Mouse (Mus musculus): ENCODE results near the gene Slc25a11.

Slc25a11 gene

DNA sequence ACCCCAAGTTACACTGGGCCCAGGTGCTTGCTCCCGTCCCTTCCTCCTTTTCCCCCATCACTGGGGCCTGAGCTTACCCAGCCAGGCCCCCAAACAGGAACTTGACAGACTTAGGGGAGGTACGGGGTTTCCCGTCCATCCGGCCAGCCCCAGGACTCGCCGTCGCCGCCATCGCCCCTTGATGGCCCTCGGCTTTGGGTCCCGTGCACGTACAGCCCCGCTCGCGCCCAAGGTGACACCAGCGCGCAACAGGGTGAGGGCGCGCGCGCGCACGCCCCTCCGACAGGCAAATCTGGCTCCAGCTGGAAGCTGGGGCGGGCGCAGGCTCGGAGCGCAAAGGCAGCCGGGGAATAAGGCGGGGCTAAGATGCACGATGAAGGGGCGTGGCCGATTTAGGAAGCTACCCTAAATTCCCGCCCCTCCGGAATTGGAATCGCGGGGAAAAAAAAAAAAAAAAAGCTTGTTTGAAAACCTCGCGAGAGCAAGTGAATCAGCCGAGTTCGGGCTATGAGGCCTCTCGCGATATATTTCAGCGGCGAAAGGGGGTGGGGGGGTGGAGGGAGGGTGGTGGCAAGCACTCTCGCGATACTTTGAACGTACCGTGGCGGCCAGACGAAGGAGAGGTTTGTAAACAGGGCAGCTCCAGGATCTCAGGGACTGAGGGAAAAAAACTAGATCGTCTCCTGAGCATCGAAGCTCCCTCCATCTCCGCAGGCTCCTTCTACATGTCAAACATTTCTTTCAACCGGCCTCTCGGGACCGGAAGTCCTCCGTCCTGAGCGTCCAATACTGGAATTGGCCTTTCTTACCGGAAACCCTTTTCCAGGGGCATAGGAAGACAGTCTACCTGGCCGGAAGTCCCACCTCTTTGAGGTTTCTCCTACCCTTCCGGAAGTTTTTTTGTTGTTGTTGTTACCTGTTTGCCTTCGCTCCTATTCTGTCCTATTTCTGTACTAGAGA, at the start of gene Slc25a11, which contains the start of gene Rnf167:
Gene Slc25a11, minus strand, starts transcription at position 789 of the 960 bp plus-strand sequence.
Gene Rnf167, plus strand, starts transcription at position 545 of the 960 bp plus-strand sequence.
- peak; percentile 89 to 95 for DNase-seq (ENCODE audit: low read depth in 2 of 2, low spot score in 2 of 2)

DNA sequence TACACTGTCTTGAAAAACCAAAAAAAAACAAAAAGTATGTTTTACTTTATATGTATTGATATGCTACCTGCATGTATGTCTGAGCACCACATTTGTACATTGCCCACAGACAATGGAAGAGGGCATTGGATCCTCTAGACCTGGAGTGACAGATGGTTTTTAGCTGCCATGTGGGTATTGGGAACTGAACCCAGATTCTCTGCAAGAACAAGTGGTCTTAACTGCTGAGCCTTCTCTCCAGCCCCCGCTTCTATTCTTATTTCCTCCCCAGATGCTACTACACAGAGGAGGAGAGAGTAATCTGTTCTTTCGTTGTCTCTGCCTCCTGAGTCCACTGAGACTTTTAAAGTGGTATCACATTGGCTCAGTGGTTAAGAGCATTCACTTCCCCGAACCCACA, 46.2 kb upstream of the Slc25a11 start:
- no peak for DNase-seq (ENCODE audit: low read depth in 2 of 2, low spot score in 2 of 2)

DNA sequence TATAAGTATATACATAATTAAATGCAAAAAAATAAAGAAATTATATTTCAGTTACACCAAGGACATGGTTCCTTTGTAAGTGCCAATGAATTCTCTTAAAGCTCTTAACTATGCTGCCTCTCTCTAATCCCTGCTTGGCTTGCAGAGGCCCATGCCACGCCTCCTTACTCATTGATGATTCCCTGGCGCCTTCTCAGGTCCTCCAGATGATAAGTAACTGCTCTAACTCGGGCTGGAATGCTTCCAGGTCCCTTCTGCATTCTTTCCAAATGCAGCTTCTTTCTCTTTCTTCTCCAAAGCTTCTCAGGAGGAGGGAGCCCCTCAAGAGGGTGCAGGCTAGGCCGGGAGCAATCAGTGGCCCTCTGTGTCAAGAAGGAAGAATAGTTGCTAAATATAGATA, 42.3 kb upstream of the Slc25a11 start:
- DNase-seq (ENCODE audit: low read depth in 2 of 2, low spot score in 2 of 2) = no peak

DNA sequence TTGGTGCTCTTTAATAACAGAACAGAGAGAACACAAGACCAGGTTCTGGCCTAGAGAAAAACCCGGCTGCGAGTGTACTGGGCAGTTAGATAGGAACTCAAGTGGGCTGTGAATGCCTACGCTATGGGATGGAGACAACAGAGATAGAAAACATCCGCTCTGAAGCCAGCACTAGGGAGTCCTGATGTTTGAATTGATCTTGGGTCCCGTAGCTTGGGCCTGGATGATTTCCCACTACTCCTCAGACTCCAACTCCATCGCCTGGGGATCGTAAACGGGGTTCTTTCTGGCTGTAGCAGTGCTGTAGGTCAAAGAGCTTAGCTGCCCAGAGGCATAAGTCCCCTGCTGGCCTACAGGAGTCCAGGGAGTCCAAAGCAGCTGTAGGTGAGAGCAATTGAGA, 41.1 kb upstream of the Slc25a11 start:
- DNase-seq (ENCODE audit: low read depth in 2 of 2, low spot score in 2 of 2) = no peak

DNA sequence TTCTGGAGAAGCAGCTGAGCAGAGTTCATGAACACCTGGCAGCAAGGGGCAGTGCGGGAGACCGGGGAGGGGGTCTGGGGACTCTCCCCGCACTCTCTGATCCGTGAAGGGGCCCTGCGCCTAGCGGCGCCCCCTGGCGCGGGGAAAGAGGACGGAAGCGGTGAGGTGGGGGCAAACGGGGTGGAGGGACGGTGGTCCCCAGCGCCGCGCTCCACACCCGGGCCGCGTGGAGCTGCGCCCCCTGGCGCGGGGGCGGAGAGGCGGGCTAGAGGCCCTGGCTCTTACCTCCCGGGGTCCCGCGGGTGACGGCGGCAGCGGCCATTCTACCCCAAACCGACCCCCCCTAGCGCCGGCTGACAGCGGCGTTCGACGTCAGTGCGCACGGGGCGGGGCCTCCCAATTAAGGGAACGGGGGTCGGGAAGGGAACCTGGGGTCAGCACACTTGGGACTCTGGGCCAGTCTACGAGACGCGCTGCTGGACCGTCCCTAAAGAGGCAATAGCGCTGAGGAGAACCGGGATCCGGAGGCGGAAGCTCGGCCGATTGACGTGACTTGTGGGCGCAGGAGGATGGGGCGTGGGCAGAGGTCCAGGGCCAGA, 40.4 kb upstream of the Slc25a11 start, which contains the start of gene Camta2:
Gene Camta2, minus strand, starts transcription at position 505 of the 599 bp plus-strand sequence.
- peak; percentile 76 to 80 for DNase-seq (ENCODE audit: low read depth in 2 of 2, low spot score in 2 of 2)

DNA sequence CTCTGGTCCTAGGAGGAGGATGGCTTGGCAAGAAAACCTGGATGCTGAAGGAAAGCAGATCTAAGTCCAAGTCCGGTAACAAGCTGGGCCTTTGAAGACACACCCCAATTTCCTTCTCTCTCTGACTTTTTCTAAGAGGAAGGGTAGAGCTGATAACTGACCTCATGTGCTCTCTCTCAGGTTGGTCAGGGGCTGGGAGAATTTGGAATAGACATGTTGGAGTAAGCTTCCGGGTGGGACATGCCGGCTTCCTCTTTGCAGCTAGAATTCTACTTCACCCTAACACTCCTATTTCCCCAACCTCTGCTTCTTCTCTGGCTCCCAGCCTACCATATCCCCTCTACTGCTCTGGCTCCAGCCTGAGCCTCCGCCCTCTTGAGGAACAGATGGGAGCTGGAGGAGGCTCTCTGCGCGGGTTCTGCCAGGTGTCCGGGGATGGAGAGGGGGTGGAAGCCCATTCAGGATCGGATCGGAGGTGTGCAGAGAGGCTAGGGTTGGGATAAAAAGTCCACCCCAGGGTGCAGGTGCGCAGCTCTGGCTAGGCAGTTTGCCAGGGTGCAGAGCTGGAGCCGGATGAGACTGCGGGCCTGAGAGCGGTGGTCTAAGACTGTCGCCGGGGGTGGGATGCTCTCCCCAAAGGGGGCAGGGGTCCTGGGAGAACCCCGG, 39.8 kb upstream of the Slc25a11 start:
- no peak for DNase-seq (ENCODE audit: low read depth in 2 of 2, low spot score in 2 of 2)

DNA sequence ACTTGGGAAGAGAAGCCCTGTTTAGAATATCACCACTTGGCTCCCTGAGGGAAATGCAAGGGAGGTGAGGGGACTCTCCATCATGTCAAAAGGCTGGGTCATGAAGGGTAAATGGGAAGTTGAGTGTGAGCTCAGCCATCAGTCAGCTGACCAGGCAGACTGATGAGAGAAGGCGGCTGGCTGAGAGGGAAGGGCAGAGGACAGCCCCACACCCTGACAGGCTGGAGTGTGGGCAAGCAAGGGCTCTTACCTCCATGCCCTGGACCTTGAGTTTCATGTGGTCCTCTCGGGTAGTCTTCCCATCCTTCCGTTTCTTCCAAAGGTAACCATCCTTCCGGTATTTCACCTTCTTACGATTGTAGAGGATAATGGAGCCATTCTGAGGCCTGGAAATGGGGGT, 36.4 kb upstream of the Slc25a11 start:
- no peak for DNase-seq (ENCODE audit: low read depth in 2 of 2, low spot score in 2 of 2)

DNA sequence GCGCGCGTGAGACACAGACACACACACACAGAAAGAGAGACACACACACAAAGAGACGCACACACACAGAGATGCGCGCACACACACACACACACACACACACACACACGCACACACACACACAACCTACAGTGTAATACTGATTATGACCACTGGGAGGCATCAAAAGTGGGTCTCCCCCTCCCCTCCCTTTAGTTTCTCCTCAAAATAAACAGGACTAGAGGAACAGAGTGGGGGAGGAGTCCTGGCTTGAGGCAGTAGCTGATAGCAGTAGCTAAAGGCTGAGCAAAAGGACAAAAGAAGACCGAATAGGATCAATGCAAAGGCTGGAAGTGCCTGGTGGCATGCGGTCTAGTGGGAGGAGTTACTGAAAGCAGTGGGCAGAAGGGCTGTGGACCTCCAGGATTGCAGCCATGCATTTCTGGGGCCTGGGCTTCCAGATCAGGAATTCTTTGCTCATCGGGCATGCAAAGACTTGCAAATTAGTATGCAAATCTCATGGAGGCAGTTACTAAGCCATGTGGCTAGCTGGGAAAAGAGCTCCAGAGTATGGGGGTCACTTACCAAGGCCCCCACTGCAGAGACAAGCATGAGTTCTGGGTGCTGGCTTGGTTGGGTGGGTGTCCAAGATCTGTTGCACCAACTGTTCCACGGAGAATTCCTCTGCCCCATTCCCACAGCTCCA, 34.8 kb upstream of the Slc25a11 start:
- DNase-seq (ENCODE audit: low read depth in 2 of 2, low spot score in 2 of 2) = peak; percentile 19 to 34

DNA sequence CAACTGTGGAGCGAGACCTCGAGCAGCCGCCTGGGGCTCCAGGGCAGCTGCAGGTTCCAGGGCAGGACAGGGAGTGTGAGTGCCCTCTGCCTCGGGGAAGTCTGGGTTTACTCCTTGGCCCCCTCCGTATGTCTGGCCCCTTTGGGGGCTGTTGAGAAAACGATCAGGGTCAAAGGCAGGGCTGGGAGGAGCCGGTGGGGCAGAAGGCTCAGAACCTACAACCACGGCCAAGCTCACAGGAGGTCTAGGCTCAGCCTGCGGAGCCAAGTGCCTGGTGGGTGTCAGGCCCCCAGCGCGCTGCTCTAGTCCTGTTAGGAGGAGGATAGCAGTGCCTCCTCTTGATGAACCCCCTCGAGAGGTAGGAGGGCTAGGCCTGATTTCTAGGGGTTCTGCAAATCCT, 33.9 kb upstream of the Slc25a11 start:
- DNase-seq (ENCODE audit: low read depth in 2 of 2, low spot score in 2 of 2) = no peak

DNA sequence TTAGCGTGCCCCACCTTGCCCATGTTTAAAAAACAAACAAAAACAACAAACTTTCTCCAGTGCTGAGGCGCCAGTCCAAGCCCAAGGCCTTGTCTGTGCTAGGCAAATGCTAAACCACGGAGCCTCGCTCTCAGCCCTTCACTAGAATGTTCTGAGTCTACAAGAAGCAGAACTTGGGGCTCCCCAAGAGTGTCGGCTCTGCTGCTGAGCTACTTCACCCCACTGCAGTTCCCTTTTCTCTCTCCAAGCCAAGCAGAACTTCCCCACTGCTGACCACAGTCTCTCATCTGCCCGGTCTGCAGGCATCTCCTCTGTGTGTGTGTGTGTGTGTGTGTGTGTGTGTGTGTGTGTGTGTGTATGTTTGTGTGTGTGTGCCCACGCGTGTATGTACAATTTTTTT, 32.6 kb upstream of the Slc25a11 start:
- no peak for DNase-seq (ENCODE audit: low read depth in 2 of 2, low spot score in 2 of 2)

DNA sequence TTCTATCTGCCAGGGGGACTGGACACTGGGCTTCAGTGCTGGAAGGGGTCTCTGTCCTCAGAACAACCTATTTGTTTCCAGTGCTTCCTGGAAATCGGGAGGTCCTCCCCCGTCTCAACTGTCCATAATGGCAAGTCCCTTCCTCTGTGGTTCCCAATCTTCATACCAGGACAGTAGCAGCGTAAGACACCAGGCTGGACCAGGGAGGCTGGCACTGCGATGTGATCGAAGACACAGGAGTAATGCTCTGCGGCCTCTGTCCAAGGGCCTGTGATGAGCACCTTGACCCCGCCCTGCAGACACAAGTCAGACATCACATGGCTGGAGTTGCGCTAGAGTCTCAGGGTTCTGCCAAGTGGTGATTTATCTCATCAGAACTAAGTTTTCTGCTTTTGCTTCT, 32.1 kb upstream of the Slc25a11 start:
- no peak for DNase-seq (ENCODE audit: low read depth in 2 of 2, low spot score in 2 of 2)

DNA sequence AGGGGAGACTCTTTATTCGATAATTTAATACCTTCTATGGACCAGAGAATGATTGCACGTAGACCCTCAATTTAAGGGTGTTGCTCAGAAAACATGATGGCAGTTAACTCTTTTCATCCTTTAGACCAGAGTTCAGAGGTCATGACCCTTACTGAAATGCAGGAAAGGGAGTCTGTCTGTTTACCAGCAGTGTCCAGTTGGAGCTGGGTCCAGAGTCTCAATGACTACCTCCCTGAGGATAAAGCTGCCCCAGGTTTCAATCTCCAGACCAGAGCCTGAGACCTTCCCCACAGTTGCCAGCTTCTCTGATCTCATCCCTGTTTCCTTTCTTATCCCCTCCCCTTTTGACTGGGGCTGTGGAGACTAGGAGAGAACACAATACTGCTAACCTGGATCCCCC, 31.3 kb upstream of the Slc25a11 start:
- no peak for DNase-seq (ENCODE audit: low read depth in 2 of 2, low spot score in 2 of 2)

DNA sequence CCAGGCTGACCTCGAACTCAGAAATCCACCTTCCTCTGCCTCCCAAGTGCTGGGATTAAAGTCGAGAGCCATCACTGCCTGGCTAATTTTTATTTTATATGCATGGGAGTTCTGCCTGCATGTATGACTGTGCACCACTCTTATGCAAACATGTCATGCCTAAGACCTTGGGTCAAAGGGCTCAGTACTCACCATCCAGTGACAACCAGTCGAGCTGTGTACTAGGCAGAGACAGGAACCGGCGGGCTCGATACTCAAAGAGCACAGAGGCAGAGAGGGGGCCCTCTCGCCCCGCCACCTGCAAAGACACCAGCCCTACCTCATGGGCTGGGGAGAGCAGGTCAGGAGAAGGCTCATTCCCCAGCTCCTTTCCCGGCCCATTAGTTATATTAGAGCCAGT, 30.8 kb upstream of the Slc25a11 start:
- no peak for DNase-seq (ENCODE audit: low read depth in 2 of 2, low spot score in 2 of 2)

DNA sequence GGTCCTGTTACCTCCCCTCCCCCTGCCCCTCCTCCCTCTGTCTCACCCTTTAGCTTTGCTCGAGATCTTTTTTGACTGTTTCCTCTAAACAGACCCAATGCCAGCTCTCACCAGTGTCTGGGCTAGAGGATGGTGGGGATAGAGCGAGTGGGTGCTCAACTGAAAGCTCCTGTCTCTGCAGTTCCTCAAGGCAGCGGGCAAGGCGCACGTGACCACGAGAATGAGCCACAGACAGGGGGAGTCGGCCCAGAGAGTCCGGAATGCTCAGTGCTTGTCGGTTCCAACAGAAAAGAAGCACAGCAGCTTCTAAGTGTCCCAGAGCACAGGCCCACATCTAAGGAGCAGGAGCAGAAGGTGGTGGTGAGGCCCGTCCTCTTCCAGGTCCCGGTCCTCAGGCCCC, 27.2 kb upstream of the Slc25a11 start:
- no peak for DNase-seq (ENCODE audit: low read depth in 2 of 2, low spot score in 2 of 2)

DNA sequence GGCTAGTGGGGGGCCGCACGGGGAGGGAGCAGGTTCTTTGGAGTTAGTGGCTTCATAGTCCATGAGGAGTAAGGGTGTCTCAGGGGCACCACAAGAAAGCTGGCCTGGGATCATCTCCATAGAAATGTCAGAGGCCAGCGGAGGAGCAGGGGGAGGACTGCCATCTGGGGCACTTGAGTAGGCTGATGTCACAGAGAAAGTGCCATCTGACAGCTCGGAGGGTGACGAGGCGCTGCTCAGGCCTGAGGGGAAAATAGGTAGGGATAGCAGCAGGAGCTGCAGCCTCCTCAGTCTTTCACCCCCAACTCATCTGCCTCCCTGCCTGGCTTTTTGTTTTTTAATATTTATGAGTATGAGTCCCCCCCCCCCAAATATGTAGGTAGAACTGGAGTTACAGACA, 26.7 kb upstream of the Slc25a11 start:
- DNase-seq (ENCODE audit: low read depth in 2 of 2, low spot score in 2 of 2) = no peak

DNA sequence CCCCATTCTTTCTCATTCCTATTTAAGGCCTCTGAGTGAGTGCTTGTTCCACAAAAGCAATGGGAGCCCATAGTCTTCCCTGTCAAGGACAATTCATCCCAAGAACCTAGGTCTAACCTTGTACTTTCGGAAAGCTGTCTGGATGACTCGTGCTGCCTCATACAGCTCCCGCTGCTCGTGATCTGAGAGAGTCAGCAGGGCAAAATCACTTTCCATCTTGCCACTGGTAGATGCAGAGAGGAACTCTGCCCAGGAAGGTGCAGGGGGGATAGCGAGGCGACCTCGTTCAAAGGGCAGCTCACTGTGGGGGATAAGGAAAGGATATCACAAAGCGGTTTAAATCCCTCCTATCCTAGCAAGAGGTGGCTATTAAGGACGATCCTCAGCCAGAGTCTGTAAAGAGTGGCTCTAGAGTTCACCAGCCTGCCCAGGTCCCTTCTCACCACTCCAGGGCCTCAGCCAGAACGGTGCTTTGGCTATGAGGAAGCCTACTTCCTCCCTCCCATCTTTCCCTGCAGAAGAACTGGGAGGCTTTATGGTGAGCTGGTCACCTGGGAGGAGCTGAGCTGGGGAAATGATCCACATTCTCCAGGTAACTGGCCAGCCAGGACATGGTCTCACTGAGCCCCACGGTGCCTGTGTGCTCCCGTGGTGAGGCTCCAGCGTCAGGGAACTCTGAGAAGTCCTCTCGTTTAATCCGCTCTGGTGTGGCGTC, 24.2 kb upstream of the Slc25a11 start:
- DNase-seq (ENCODE audit: low read depth in 2 of 2, low spot score in 2 of 2) = no peak

DNA sequence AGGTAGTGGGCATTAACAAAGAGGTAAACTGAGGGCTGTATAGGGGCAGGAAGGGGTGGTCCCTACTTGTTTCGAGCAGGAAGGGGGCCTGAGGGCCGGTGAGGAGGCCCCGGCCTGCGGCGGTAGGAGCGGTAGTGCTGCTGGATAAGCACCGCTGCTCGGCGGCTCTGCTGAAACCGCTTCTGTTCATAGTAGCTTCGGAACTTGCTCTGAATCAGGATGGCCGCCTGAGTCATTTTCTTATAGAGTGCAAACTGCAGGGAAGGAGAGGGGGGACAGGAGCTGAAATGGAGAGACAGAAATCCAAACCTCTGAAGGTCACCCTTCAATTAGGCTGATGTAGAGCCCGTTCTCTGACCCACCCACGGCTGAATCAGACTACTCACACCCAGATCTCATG, 23.2 kb upstream of the Slc25a11 start:
- no peak for DNase-seq (ENCODE audit: low read depth in 2 of 2, low spot score in 2 of 2)

DNA sequence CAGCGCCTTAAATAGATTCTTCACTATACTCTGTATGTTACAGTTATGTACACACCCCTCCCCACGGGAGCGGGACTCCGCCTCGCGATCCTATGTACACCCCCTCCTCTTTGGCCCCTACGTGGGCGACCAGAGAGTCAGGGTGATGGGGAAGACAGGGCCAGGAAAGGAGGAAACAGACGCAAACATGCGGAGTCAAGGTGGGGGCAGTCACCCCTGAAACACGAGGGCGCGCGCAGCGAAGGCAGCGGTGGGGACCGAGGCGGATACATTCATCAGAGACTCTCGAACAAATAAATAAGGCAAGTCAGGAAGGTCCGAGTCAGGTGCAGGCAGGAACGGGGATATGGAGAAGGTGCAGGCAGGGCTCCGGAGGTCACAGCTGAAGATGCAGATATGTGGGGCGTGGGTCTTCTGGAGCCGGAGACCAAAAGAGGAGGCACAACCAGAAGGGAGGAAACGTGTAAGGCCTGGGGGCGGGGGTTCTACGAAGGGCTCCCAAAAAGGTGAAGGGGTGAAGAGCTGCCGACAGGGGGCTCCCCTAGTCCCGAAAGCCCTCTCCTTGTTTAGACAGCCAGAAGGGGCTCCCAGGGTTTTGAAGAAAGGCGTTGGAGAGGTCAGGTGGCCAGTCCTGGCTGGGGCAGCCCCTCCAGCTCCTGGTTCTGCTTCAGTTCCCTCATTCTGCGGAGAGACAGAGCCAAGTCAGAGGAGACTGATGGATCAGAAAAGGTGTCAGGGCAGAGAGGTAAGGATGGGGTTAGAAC, 22.5 kb upstream of the Slc25a11 start:
- peak; percentile 80 to 87 for DNase-seq (ENCODE audit: low read depth in 2 of 2, low spot score in 2 of 2)

DNA sequence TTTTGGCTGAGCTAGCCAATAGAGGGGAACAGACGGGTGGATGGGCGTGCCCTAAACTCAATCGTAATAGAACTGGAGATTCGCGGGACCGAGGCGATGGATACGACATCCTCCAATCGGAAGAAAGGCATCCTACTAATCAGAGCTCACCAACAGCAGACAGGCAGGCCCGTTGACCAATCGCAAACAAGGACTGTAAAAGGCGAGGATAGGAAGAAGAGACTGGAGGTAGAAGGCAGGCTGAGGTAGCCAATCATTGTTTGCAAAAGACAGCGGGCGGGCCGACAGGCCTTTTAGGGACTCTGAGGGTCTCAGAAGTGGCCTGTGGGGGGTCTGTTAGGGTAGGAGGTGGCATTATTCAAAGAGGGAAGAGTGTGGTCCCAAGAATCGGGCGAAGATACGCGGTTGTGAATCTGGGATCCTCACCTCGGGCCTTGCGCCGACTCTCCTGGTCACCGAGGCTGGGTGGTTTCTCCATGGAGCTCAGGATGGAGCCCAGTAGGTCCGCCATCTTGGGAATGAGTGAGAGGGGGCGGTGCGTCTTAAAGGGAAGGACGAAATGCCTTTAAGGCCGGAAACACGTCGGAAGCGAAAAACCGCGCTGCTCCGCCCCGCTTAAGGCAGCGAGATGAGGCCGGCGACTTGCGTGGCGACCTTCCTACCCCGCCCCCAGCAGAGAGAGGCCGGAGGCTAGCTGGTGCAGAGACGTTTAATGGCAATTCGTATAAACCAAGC, 21.7 kb upstream of the Slc25a11 start, which contains the start of gene Spag7:
Gene Spag7, minus strand, starts transcription at position 646 of the 735 bp plus-strand sequence.
- DNase-seq (ENCODE audit: low read depth in 2 of 2, low spot score in 2 of 2) = peak; percentile 89 to 95
